Mouse (Mus musculus): Measurements from ENCODE around the gene Slc17a8.

The Slc17a8 gene

DNA sequence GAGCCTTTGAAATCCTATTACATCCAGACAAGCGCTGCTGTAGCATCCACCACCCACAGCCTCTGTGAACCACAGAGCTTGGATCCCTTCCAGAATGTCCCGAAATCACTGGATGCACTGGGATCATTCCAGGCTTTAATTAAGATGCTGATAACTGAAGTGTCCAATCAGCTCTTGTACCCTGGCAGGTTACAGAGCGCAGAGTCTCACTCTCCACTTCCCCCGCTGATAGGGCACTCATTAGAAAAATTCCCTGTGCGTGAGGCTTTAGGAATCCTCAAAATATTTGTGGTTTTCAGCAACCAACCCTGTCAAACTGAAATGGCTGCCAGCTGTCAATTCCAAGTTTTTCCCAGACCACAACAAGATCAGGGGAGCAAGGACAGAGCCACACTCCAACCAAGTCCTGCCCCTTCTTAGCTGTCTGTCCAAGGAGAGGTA, 89.8 kb downstream of the Slc17a8 start:
- no peak for DNase-seq (ENCODE audit: low spot score in 2 of 2)

DNA sequence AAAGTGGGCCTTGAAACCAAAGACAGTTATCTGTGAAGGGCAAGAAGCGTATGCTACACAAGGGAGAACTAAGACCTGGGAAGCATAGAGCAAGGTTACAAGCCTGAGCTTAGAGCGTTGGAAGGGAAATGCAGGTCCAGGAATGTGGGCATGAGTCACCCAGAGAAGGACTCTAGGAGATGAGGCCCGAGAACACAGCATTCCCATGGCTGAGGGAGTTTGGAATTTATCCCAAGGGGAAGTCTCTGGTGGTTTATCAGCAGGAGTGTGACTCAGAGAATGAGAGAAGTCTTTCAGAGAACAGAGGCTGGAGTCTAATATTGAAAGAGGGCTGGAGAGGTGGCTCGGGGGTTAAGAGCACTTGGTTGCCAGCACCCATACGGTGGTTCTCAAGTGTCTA, 94.0 kb downstream of the Slc17a8 start:
- no peak for DNase-seq (ENCODE audit: low spot score in 2 of 2)

DNA sequence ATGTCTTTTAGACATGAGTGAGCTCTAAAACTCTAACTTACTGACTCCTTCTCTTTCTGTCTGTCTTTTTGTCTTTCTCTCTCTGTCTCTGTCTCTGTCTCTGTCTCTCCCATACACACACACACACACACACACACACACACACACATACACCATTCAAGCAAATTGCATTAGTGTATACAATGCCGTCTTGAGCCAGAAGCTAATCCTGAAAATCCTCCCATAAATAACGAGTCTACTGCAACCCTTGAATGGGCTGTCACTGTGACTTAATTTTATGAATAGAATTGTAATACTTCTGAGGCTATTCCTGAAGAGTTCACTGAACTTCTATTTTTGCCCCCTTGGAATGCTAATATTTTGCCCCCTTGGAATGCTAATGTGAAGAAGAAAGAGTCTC, 95.2 kb downstream of the Slc17a8 start:
- DNase-seq (ENCODE audit: low spot score in 2 of 2): no peak
